Mouse (Mus musculus) liver, adult 2 months (tissue): ENCODE measurements at regions not wholly inside any gene's neighbourhood (a gene's known extent, or its start where the extent isn't known, plus 50 kb on each side); places are given as distances from the start of the nearest gene placed in this dataset.
A peak's percentile ranks its signal among the peaks of the same experiment; 100 is the strongest.
"Not testable (repeated sequence)": the region's sequence is repeated elsewhere in the genome, so short reads cannot be mapped to it uniquely, and the experiment has no call there.

ENCODE experiments used
- DNase-seq: peaks from one replicate; pipeline ENCODE4 v3.0.0-alpha.2; 2011; ENCODE audit warnings: low read depth, low spot score; ENCODE audit errors: extremely low read depth
- H3K27ac ChIP-seq: fragments of 200-500 bp; replicated peaks from 2 replicates; pipeline ENCODE4 v1.5.1; 2012; ENCODE audit warnings: low read depth, mild to moderate bottlenecking, control low read depth, inconsistent platforms, low read length; ENCODE audit not compliant: insufficient read depth
- H3K27me3 ChIP-seq: fragments of 200-500 bp; 2 replicates; pipeline ENCODE4 v1.6.1; 2012; ENCODE audit warnings: mild to moderate bottlenecking, moderate library complexity, low read length, inconsistent platforms; ENCODE audit not compliant: control insufficient read depth, insufficient read depth
- H3K36me3 ChIP-seq: fragments of 200-500 bp; 2 replicates; pipeline ENCODE4 v1.6.1; 2012; ENCODE audit warnings: low read length, inconsistent platforms; ENCODE audit not compliant: control insufficient read depth, insufficient read depth
- H3K4me1 ChIP-seq: fragments of 200-500 bp; 2 replicates; pipeline ENCODE4 v1.6.1; 2011; ENCODE audit warnings: low read length; ENCODE audit not compliant: control insufficient read depth, insufficient read depth
- H3K4me3 ChIP-seq: fragments of 200-500 bp; 2 replicates; pipeline ENCODE4 v1.5.1; 2011; ENCODE audit warnings: low read depth, mild to moderate bottlenecking, control low read depth, low read length, moderate library complexity; ENCODE audit not compliant: insufficient read depth
- H3K79me2 ChIP-seq: fragments of 200-500 bp; 2 replicates; pipeline ENCODE4 v1.6.1; 2012; ENCODE audit warnings: inconsistent platforms, mild to moderate bottlenecking, low read length, moderate library complexity; ENCODE audit not compliant: control insufficient read depth, insufficient read depth
- H3K9ac ChIP-seq: fragments of 200-500 bp; 2 replicates; pipeline ENCODE4 v1.6.1; 2012; ENCODE audit warnings: low read depth, mild to moderate bottlenecking, control low read depth, inconsistent platforms, low read length
- CTCF ChIP-seq: fragments of 200-500 bp; IDR thresholded peaks from 2 replicates; pipeline ENCODE4 v1.5.1; 2011; ENCODE audit warnings: low read depth, low read length, control low read depth
- POLR2A ChIP-seq: fragments of 200-500 bp; IDR thresholded peaks from 2 replicates; pipeline ENCODE4 v1.6.1; 2011; ENCODE audit warnings: low read length, control low read depth; ENCODE audit not compliant: insufficient read depth; ENCODE audit errors: extremely low read depth
- WGBS: fragments of 180-500 bp; shearing (Covaris S2); methylation state at CpG from one replicate; pipeline ENCODE4 v1.1.7; 2018; 5-methylcytosine and 5-hydroxymethylcytosine counted together

GRCm38 (mm10) chr15:53984006-53984405 lies 99.3 kb downstream of the Gm7489 start:
- H3K4me3 ChIP-seq, H3K79me2 ChIP-seq, H3K36me3 ChIP-seq, H3K4me1 ChIP-seq, H3K9ac ChIP-seq, H3K27me3 ChIP-seq, H3K27ac ChIP-seq, DNase-seq: not testable (repeated sequence)
- 85% methylated on average over 15 of the region's 15 CpGs for WGBS

- no peak overlapping the region for H3K9ac ChIP-seq
- DNase-seq = no peak
- no peaks in the 10 kb centered on the region for H3K27me3 ChIP-seq
- WGBS = 69% methylated on average over 2 of the region's 2 CpGs
- H3K4me1 ChIP-seq = no peaks in the 10 kb centered on the region
- no peak overlapping the region for H3K27ac ChIP-seq
- no peaks in the 10 kb centered on the region for H3K79me2 ChIP-seq
- TF ChIP-seq CTCF (no peak), POLR2A (no peak)
- H3K4me3 ChIP-seq = no peak overlapping the region
- H3K36me3 ChIP-seq = no peaks in the 10 kb centered on the region
These were observed 105.2 kb downstream of the Gm7489 start for GRCm38 (mm10) chr15:53989888-53990287.

GRCm38 (mm10) chr15:53995199-53995868 lies 110.6 kb downstream of the Gm7489 start:
- H3K27me3 ChIP-seq = no peaks in the 10 kb centered on the region
- WGBS = 76% methylated on average over 2 of the region's 2 CpGs
- TF ChIP-seq POLR2A (no peak), CTCF (no peak)
- H3K27ac ChIP-seq = no peak overlapping the region
- no peak overlapping the region for H3K9ac ChIP-seq
- H3K79me2 ChIP-seq = no peaks in the 10 kb centered on the region
- H3K36me3 ChIP-seq = no peaks in the 10 kb centered on the region
- H3K4me3 ChIP-seq = no peak overlapping the region
- no peaks in the 10 kb centered on the region for H3K4me1 ChIP-seq
- no peak for DNase-seq

GRCm38 (mm10) chr15:53998600-53999290 lies 114.0 kb downstream of the Gm7489 start:
- Histone ChIP-seq H3K79me2 (no peaks in the 10 kb centered on the region), H3K27me3 (no peaks in the 10 kb centered on the region), H3K4me1 (no peaks in the 10 kb centered on the region), H3K27ac (no peak overlapping the region), H3K36me3 (no peaks in the 10 kb centered on the region), H3K9ac (no peak overlapping the region), H3K4me3 (no peak overlapping the region)
- DNase-seq = no peak
- WGBS = 86% methylated on average over 6 of the region's 6 CpGs
- TF ChIP-seq POLR2A (no peak), CTCF (no peak)

- H3K27ac ChIP-seq = no peak overlapping the region
- 32% methylated on average over 5 of the region's 5 CpGs for WGBS
- H3K27me3 ChIP-seq = no peaks in the 10 kb centered on the region
- no peak overlapping the region for H3K9ac ChIP-seq
- H3K4me1 ChIP-seq = no peaks in the 10 kb centered on the region
- no peak for TF ChIP-seq CTCF
- no peak for TF ChIP-seq POLR2A
- peak; percentile 95 for DNase-seq
- H3K36me3 ChIP-seq = no peaks in the 10 kb centered on the region
- no peaks in the 10 kb centered on the region for H3K79me2 ChIP-seq
- H3K4me3 ChIP-seq = no peak overlapping the region
These were observed 149.1 kb downstream of the Gm7489 start for GRCm38 (mm10) chr15:54033756-54034155.

- no peaks in the 10 kb centered on the region for H3K27me3 ChIP-seq
- no peak for TF ChIP-seq CTCF
- TF ChIP-seq POLR2A = no peak
- H3K79me2 ChIP-seq = no peaks in the 10 kb centered on the region
- no peak overlapping the region for H3K9ac ChIP-seq
- H3K4me1 ChIP-seq = no peaks in the 10 kb centered on the region
- H3K4me3 ChIP-seq = no peak overlapping the region
- WGBS = 80% methylated on average over 2 of the region's 2 CpGs
- no peak for DNase-seq
- H3K27ac ChIP-seq = no peak overlapping the region
- H3K36me3 ChIP-seq = no peaks in the 10 kb centered on the region
These were observed 166.0 kb downstream of the Gm7489 start for GRCm38 (mm10) chr15:54050711-54051110.
